Mouse (Mus musculus): ENCODE measurements around the gene 9830107B12Rik. TPM values are rescaled to one million over a fixed set of nuclear protein-coding genes. Genes with fewer than 3 reads are reported as not detected.

9830107B12Rik gene
- polyA plus RNA-seq, 1 experiment from 2014 or later: not detected

- H3K9me3 ChIP-seq (ENCODE audit: control insufficient read depth, low read length): peaks cover 5% of the 10 kb centered on the region; the same call in 1 of the 2 replicates
- WGBS: 45% methylated on average over 8 of the region's 8 CpGs
- no peaks in the 10 kb centered on the region; the same call in 1 of the 2 replicates for H3K4me1 ChIP-seq (replicated peaks; ENCODE audit: control insufficient read depth, insufficient read depth, low read length)
Measured at GRCm38 (mm10) chr17:48110547-48111287, 35.4 kb downstream of the 9830107B12Rik start.

GRCm38 (mm10) chr17:48108520-48108919, 37.5 kb downstream of the 9830107B12Rik start:
- H3K4me2 ChIP-seq (ENCODE audit: low read length): no peak overlapping the region
- no peaks in the 10 kb centered on the region; the same call in 1 of the 2 replicates for H3K4me1 ChIP-seq (replicated peaks; ENCODE audit: control insufficient read depth, insufficient read depth, low read length)
- 77% methylated on average over 3 of the region's 3 CpGs for WGBS
- H3K27ac ChIP-seq (ENCODE audit: low read depth): no peak overlapping the region
- H3K27me3 ChIP-seq (replicated peaks; ENCODE audit: control insufficient read depth, insufficient read depth, low read length): no peaks in the 10 kb centered on the region
- H3K36me3 ChIP-seq (ENCODE audit: control insufficient read depth, insufficient read depth, low read length): no peaks in the 10 kb centered on the region
- H3K9me3 ChIP-seq (ENCODE audit: control insufficient read depth, low read length): peaks cover 4% of the 10 kb centered on the region; the same call in 1 of the 2 replicates
- ATAC-seq (replicated peaks; ENCODE audit: low FRiP score, low TSS enrichment, low read depth): no peak
- no peak overlapping the region for H3K4me3 ChIP-seq (ENCODE audit: low read depth, low read length)
- no peak overlapping the region for H3K9ac ChIP-seq (ENCODE audit: low read length)
- DNase-seq (ENCODE audit: low spot score): no peak

More at GRCm38 (mm10) chr17:48110547-48111287, 35.4 kb downstream of the 9830107B12Rik start:
- DNase-seq (ENCODE audit: low spot score) (peak; percentile 66), ATAC-seq (replicated peaks; ENCODE audit: low FRiP score, low TSS enrichment, low read depth) (no peak)
- no peaks in the 10 kb centered on the region for H3K36me3 ChIP-seq (ENCODE audit: control insufficient read depth, insufficient read depth, low read length)
- H3K4me2 ChIP-seq (ENCODE audit: low read length): no peak overlapping the region
- H3K4me3 ChIP-seq (ENCODE audit: low read depth, low read length): no peak overlapping the region
- H3K9ac ChIP-seq (ENCODE audit: low read length): no peak overlapping the region
- no peak overlapping the region for H3K27ac ChIP-seq (ENCODE audit: low read depth)
- no peaks in the 10 kb centered on the region for H3K27me3 ChIP-seq (replicated peaks; ENCODE audit: control insufficient read depth, insufficient read depth, low read length)

DNA sequence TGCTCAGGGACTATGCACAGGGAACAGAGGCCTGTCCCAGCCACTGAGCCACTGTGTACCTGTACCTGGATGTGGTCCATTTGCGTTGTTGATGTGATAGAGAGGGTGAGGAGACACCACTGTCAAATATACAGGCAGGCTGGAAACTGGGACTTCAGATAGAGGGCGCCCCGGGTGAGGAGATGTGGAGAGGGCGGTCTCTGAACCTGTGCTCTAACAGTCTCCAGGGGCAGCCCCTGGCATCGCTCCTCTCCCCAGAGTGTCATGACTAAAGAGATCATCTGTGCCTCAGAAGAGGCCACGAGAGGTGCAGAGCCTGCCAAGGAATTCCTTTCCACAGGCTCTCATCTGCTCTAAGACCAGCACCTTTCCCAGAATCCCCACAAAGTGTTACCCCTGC, 38.2 kb downstream of the 9830107B12Rik start:
- H3K4me3 ChIP-seq (ENCODE audit: low read depth, low read length): no peak overlapping the region
- H3K27ac ChIP-seq (ENCODE audit: low read depth): no peak overlapping the region
- no peaks in the 10 kb centered on the region; the same call in 1 of the 2 replicates for H3K4me1 ChIP-seq (replicated peaks; ENCODE audit: control insufficient read depth, insufficient read depth, low read length)
- WGBS: 53% methylated on average over 6 of the region's 6 CpGs
- no peaks in the 10 kb centered on the region for H3K9me3 ChIP-seq (ENCODE audit: control insufficient read depth, low read length)
- no peaks in the 10 kb centered on the region for H3K36me3 ChIP-seq (ENCODE audit: control insufficient read depth, insufficient read depth, low read length)
- no peak overlapping the region for H3K4me2 ChIP-seq (ENCODE audit: low read length)
- H3K27me3 ChIP-seq (replicated peaks; ENCODE audit: control insufficient read depth, insufficient read depth, low read length): no peaks in the 10 kb centered on the region
- no peak for ATAC-seq (replicated peaks; ENCODE audit: low FRiP score, low TSS enrichment, low read depth)
- DNase-seq (ENCODE audit: low spot score): no peak
- no peak overlapping the region for H3K9ac ChIP-seq (ENCODE audit: low read length)

DNA sequence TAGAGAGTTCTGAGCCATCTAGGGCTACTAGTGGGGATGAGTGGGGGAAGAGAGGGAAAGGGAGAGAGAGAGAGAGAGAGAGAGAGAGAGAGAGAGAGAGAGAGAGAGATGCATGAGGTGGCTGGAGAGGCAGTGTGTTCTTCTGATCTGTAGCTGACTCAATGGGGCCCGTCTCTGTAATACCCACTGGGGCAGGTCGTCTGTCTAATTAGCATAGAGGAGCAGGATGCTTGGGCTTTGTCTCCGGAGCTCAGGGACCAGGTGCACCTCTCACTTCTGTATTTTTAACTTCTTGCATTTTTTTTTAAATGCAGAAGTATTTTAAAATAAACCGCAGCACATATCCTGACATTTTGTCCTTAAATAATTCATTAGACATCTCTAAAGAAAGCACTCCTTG, 38.7 kb downstream of the 9830107B12Rik start:
- DNase-seq (ENCODE audit: low spot score) (no peak), ATAC-seq (replicated peaks; ENCODE audit: low FRiP score, low TSS enrichment, low read depth) (no peak)
- Histone ChIP-seq H3K9me3 (ENCODE audit: control insufficient read depth, low read length) (no peaks in the 10 kb centered on the region), H3K4me1 (replicated peaks; ENCODE audit: control insufficient read depth, insufficient read depth, low read length) (no peaks in the 10 kb centered on the region; the same call in 1 of the 2 replicates), H3K36me3 (ENCODE audit: control insufficient read depth, insufficient read depth, low read length) (no peaks in the 10 kb centered on the region), H3K27ac (ENCODE audit: low read depth) (no peak overlapping the region), H3K4me3 (ENCODE audit: low read depth, low read length) (no peak overlapping the region), H3K27me3 (replicated peaks; ENCODE audit: control insufficient read depth, insufficient read depth, low read length) (no peaks in the 10 kb centered on the region), H3K4me2 (ENCODE audit: low read length) (no peak overlapping the region), H3K9ac (ENCODE audit: low read length) (no peak overlapping the region)
- WGBS: 59% methylated on average over 4 of the region's 4 CpGs

DNA sequence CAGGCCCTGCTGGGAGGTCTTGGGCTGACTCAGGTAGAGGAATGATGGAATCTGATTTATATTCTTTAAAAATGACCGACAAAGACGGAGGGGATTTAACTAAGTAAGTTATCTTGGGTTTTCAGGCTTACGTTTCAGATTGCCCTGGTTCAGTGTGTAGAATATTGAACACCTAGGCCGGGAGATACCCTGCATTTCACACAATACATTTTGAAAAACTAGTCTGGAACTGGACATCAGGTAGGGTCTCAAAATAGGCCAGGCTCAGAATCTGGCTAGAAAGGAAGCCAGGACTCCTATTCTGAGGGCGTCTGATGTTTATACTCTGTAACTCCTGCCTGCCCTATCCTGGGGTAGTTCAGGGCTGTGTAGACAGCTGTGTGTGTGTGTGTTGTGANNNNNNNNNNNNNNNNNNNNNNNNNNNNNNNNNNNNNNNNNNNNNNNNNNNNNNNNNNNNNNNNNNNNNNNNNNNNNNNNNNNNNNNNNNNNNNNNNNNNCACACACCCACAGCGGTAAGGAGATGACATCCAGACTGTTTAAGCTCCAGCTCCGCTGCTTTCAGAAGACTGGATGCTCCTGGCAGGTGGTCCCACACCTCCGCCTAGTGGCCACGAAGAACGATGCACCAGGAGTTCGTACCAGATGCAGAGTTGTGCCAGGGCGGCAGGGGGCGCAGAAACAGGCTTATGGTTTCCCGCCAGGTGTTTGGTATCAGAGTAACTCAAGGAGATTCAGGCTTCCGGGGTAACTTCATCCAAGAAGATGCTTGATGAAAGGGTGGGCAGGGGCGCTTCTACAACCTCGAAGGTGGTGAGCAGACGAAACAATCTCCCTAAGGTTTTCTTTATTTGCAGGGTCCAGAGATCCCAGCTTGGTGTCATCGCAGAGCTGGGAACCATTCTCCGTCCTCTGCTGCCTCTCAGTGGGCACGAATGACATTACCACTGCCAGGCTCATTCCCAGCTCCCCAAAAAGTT, 45.3 kb downstream of the 9830107B12Rik start:
- Histone ChIP-seq H3K9me3 (ENCODE audit: control insufficient read depth, low read length) (no peaks in the 10 kb centered on the region), H3K36me3 (ENCODE audit: control insufficient read depth, insufficient read depth, low read length) (no peaks in the 10 kb centered on the region), H3K4me2 (ENCODE audit: low read length) (peak overlapping the region; percentile 50), H3K27ac (ENCODE audit: low read depth) (no peak overlapping the region), H3K27me3 (replicated peaks; ENCODE audit: control insufficient read depth, insufficient read depth, low read length) (peaks cover 36% of the 10 kb centered on the region), H3K4me1 (replicated peaks; ENCODE audit: control insufficient read depth, insufficient read depth, low read length) (peaks cover 31% of the 10 kb centered on the region), H3K4me3 (ENCODE audit: low read depth, low read length) (peak overlapping the region; percentile 29), H3K9ac (ENCODE audit: low read length) (no peak overlapping the region)
- DNase-seq (ENCODE audit: low spot score) (peak; percentile 98), ATAC-seq (replicated peaks; ENCODE audit: low FRiP score, low TSS enrichment, low read depth) (peak; percentile 67)
- 10% methylated on average over 21 of the region's 21 CpGs for WGBS

GRCm38 (mm10) chr17:48099312-48099711, 46.8 kb downstream of the 9830107B12Rik start:
- WGBS: 44% methylated on average over 11 of the region's 11 CpGs
- Histone ChIP-seq H3K27me3 (replicated peaks; ENCODE audit: control insufficient read depth, insufficient read depth, low read length) (peaks cover 50% of the 10 kb centered on the region), H3K4me1 (replicated peaks; ENCODE audit: control insufficient read depth, insufficient read depth, low read length) (peaks cover 38% of the 10 kb centered on the region), H3K4me2 (ENCODE audit: low read length) (no peak overlapping the region), H3K9me3 (ENCODE audit: control insufficient read depth, low read length) (no peaks in the 10 kb centered on the region), H3K4me3 (ENCODE audit: low read depth, low read length) (no peak overlapping the region), H3K27ac (ENCODE audit: low read depth) (no peak overlapping the region), H3K36me3 (ENCODE audit: control insufficient read depth, insufficient read depth, low read length) (no peaks in the 10 kb centered on the region), H3K9ac (ENCODE audit: low read length) (no peak overlapping the region)
- ATAC-seq (replicated peaks; ENCODE audit: low FRiP score, low TSS enrichment, low read depth): no peak
- peak; percentile 54 for DNase-seq (ENCODE audit: low spot score)

DNA sequence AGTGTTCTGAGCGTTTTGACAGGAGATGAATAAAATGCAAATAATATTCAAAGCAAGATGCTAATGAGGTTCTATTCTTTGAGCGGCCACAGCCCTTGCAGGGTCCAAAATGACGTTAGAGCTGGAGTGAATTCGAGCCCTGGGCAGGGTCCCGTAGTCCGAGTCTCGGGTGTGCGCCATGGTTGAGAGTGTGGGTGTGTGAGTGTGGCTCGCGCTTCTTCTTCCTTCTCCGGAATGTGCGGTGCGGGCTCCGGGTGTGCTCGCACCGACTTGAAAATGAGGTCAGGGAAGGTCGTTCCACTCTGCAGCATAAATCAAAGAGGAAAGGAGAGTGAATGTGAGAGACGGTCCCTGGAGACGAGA, 47.6 kb downstream of the 9830107B12Rik start:
- ATAC-seq (replicated peaks; ENCODE audit: low FRiP score, low TSS enrichment, low read depth) (no peak), DNase-seq (ENCODE audit: low spot score) (peak; percentile 61)
- Histone ChIP-seq H3K9me3 (ENCODE audit: control insufficient read depth, low read length) (peaks cover 2% of the 10 kb centered on the region; the same call in 1 of the 2 replicates), H3K27ac (ENCODE audit: low read depth) (no peak overlapping the region), H3K36me3 (ENCODE audit: control insufficient read depth, insufficient read depth, low read length) (no peaks in the 10 kb centered on the region), H3K4me1 (replicated peaks; ENCODE audit: control insufficient read depth, insufficient read depth, low read length) (peaks cover 38% of the 10 kb centered on the region), H3K4me2 (ENCODE audit: low read length) (peak overlapping the region; percentile 80), H3K27me3 (replicated peaks; ENCODE audit: control insufficient read depth, insufficient read depth, low read length) (peaks cover 57% of the 10 kb centered on the region), H3K9ac (ENCODE audit: low read length) (no peak overlapping the region), H3K4me3 (ENCODE audit: low read depth, low read length) (0 out of 2 replicates have a peak overlapping the region, but pooled peaks have one; percentile 16)
- WGBS: 1% methylated on average over 19 of the region's 19 CpGs

DNA sequence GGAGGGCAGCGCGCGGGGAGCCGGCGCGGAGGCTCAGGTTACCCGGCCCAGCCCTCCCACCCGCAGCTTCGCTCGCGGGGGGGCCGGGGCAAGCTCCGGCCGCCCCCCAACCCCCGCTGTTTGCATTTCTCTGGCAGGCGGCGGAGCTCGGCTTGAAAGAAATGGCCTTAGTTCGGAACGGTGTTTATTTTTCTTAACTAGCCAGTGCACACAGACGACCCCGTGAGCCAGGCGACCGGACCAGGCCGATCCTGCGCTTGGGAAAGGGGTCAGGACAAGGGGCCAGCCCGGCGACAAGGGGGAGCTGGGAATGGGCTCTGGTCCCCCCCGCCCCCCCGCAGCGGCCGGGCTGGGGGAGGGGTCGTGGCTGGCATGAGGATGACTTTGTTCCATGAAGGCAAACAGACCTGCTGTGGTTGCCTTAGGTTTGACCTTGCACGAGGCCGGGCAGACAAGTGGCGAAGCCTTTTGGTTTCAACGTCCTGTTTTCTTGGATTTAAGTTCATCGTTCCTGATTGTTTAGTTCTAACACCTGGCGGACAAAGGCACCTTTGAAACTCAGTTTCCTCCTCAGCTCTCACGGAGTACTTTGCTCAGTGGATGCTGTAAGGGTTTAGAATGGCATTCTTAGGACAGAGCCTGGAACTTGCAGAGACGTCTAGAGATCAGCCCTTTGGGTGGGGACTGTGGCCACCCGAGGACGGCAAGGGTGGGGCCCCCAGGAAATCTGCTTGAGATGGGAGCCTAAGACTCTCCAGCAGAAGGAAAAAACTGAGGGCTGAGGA, 48.1 kb downstream of the 9830107B12Rik start:
- Histone ChIP-seq H3K4me3 (ENCODE audit: low read depth, low read length) (peak overlapping the region; percentile 34), H3K27ac (ENCODE audit: low read depth) (no peak overlapping the region), H3K4me1 (replicated peaks; ENCODE audit: control insufficient read depth, insufficient read depth, low read length) (peaks cover 38% of the 10 kb centered on the region), H3K4me2 (ENCODE audit: low read length) (peak overlapping the region; percentile 80), H3K27me3 (replicated peaks; ENCODE audit: control insufficient read depth, insufficient read depth, low read length) (peaks cover 57% of the 10 kb centered on the region), H3K36me3 (ENCODE audit: control insufficient read depth, insufficient read depth, low read length) (no peaks in the 10 kb centered on the region), H3K9me3 (ENCODE audit: control insufficient read depth, low read length) (peaks cover 4% of the 10 kb centered on the region; the same call in 1 of the 2 replicates), H3K9ac (ENCODE audit: low read length) (peak overlapping the region; percentile 16; the same call in 1 of the 2 replicates)
- under 1% methylated on average over 41 of the region's 43 CpGs for WGBS
- DNase-seq (ENCODE audit: low spot score) (peak; percentile 69), ATAC-seq (replicated peaks; ENCODE audit: low FRiP score, low TSS enrichment, low read depth) (no peak)
